Mouse (Mus musculus): ENCODE measurements around the gene Kif13a. TPM values are rescaled to one million over a fixed set of nuclear protein-coding genes. Genes with fewer than 3 reads are reported as not detected.
A peak's percentile ranks its signal among the peaks of the same experiment; 100 is the strongest.

Gene Kif13a
- polyA plus RNA-seq, 1 experiment = 17.4 TPM

DNA sequence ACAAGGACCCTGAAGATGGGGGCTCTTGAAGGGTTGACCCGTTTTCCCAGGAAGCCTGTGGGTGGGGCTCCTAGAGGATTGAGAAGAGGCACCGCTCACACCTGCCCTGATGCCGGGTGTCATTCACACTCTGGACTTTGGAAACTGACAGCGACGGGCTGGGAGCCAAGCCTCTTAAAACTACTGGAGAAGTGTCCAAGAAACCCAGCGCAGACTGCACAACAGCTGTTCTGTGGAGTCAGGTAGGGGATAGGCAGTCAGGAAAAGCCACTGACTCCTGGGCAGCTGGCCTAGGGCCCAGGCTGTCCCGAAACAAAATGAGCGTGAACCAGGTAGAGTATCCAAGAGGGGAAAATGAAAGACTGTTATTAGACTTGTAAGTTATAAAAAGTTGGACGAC lies 111.3 kb downstream of the Kif13a start:
- DNase-seq = peak; percentile 90
- no peak for TF ChIP-seq CTCF (conservative IDR thresholded peaks at IDR 0.05; ENCODE audit: insufficient read depth, insufficient read length, low read depth, low read length)
- TF ChIP-seq POLR2A (IDR thresholded peaks at IDR 0.05; ENCODE audit: low read depth, low read length) = no peak
- WGBS = 51% methylated on average over 9 of the region's 9 CpGs
- no peaks in the 10 kb centered on the region for H3K4me1 ChIP-seq (ENCODE audit: control insufficient read depth, insufficient read depth, low read length)
- no peaks in the 10 kb centered on the region for H3K27me3 ChIP-seq (replicated peaks; ENCODE audit: control insufficient read depth, insufficient read depth, low read length)
- no peaks in the 10 kb centered on the region for H3K36me3 ChIP-seq (ENCODE audit: control insufficient read depth, insufficient read depth, low read length)
- no peak overlapping the region for H3K27ac ChIP-seq (ENCODE audit: insufficient read depth, low read depth, low read length)
- no peak overlapping the region for H3K4me3 ChIP-seq (ENCODE audit: insufficient read depth, low read depth, low read length)

DNA sequence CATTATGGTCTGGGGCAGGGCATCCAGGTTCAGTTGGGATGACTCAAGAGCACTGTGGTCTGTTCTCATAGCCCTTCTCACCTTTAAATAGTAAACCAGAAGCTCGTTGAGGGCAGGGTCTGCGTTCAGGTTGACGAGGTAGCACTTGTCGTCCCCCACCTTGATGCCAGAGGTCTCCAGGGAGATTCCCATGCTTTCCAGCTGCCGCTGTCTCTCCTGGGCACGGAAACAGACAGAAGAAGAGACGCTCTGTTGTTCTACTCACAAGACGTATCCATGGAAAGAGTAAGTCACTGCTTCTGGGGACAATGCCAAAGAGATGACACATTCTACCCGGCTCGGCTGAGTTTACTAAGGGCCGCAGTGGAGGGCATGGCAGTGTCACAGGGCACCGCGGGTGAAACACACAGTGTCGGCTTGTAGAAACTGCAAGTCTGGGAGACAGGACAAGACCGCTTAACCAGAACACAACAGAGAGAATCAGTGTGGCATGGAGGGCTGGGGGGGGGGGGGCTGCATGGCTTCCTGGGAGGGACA lies 117.0 kb downstream of the Kif13a start:
- no peak for DNase-seq
- Histone ChIP-seq H3K36me3 (ENCODE audit: control insufficient read depth, insufficient read depth, low read length) (no peaks in the 10 kb centered on the region), H3K27me3 (replicated peaks; ENCODE audit: control insufficient read depth, insufficient read depth, low read length) (no peaks in the 10 kb centered on the region), H3K4me3 (ENCODE audit: insufficient read depth, low read depth, low read length) (no peak overlapping the region), H3K4me1 (ENCODE audit: control insufficient read depth, insufficient read depth, low read length) (no peaks in the 10 kb centered on the region), H3K27ac (ENCODE audit: insufficient read depth, low read depth, low read length) (no peak overlapping the region)
- TF ChIP-seq CTCF (conservative IDR thresholded peaks at IDR 0.05; ENCODE audit: insufficient read depth, insufficient read length, low read depth, low read length) (no peak), POLR2A (IDR thresholded peaks at IDR 0.05; ENCODE audit: low read depth, low read length) (no peak)
- WGBS = 75% methylated on average over 15 of the region's 15 CpGs

DNA sequence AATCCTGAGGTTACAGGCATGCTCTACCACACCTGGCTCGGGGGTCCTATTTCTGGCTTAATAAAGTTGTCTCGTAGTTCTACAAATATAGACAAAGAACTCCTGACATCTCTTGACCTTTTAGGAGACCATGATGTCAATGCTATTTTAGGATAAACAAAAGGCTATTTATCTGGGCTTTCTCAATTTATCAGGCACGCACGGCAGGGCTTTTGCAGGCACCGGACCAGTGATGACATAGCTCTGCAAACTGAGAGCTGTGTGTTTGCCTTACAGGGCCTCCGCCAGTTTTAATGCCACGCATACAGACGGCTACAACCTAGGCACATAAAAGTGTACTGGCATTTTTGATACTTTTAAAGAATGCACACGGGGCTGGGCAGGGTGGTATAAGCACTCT lies 118.0 kb downstream of the Kif13a start:
- no peaks in the 10 kb centered on the region for H3K36me3 ChIP-seq (ENCODE audit: control insufficient read depth, insufficient read depth, low read length)
- no peak for DNase-seq
- no peaks in the 10 kb centered on the region for H3K27me3 ChIP-seq (replicated peaks; ENCODE audit: control insufficient read depth, insufficient read depth, low read length)
- TF ChIP-seq POLR2A (IDR thresholded peaks at IDR 0.05; ENCODE audit: low read depth, low read length) = no peak
- no peak for TF ChIP-seq CTCF (conservative IDR thresholded peaks at IDR 0.05; ENCODE audit: insufficient read depth, insufficient read length, low read depth, low read length)
- 85% methylated on average over 9 of the region's 9 CpGs for WGBS
- no peaks in the 10 kb centered on the region for H3K4me1 ChIP-seq (ENCODE audit: control insufficient read depth, insufficient read depth, low read length)
- H3K27ac ChIP-seq (ENCODE audit: insufficient read depth, low read depth, low read length) = no peak overlapping the region
- no peak overlapping the region for H3K4me3 ChIP-seq (ENCODE audit: insufficient read depth, low read depth, low read length)

DNA sequence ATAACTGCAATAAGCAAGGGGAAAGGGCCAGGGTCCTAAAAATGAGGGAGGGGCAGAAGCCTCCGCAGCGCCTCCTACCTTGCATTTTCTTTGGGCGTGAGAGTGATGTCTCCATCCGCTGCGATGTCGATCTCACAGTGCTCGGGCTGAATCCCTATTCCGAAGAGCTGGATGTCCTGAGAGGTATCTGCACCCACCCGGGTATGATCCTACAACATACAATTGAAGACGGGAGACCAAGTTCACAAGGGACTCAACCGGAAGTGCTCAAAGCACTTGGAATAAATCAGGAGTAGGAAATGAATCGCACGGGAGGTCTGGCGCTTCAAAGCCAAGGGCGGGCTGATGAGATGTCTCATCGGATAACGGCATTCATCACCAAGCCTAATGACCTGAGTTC lies 119.1 kb downstream of the Kif13a start:
- no peak for DNase-seq
- Histone ChIP-seq H3K4me3 (ENCODE audit: insufficient read depth, low read depth, low read length) (no peak overlapping the region), H3K36me3 (ENCODE audit: control insufficient read depth, insufficient read depth, low read length) (no peaks in the 10 kb centered on the region), H3K27ac (ENCODE audit: insufficient read depth, low read depth, low read length) (no peak overlapping the region), H3K27me3 (replicated peaks; ENCODE audit: control insufficient read depth, insufficient read depth, low read length) (no peaks in the 10 kb centered on the region), H3K4me1 (ENCODE audit: control insufficient read depth, insufficient read depth, low read length) (no peaks in the 10 kb centered on the region)
- TF ChIP-seq POLR2A (IDR thresholded peaks at IDR 0.05; ENCODE audit: low read depth, low read length) = no peak
- no peak for TF ChIP-seq CTCF (conservative IDR thresholded peaks at IDR 0.05; ENCODE audit: insufficient read depth, insufficient read length, low read depth, low read length)
- WGBS = 98% methylated on average over 17 of the region's 17 CpGs

DNA sequence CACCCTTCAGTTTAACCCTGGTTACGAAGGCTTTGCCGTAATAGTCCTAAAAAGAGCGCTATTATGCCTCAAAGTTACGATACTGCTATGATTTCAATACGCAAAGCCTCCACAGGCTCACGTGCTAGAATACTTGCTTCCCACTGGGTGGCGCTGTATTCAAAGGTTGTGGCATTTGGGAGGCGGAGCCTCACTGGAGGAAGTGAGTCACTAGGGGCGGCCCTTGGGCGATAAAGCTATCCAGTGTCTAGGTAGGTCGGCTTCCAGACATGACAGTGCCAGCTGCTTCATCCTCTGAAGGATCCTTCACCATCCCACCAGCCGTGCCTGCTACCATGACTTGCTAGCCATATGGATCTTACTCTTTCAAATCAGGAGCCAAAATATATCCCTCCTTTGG lies 119.6 kb downstream of the Kif13a start:
- peak; percentile 23 for DNase-seq
- TF ChIP-seq CTCF (conservative IDR thresholded peaks at IDR 0.05; ENCODE audit: insufficient read depth, insufficient read length, low read depth, low read length) = peak; percentile 48
- no peak for TF ChIP-seq POLR2A (IDR thresholded peaks at IDR 0.05; ENCODE audit: low read depth, low read length)
- Histone ChIP-seq H3K4me3 (ENCODE audit: insufficient read depth, low read depth, low read length) (no peak overlapping the region), H3K4me1 (ENCODE audit: control insufficient read depth, insufficient read depth, low read length) (no peaks in the 10 kb centered on the region), H3K36me3 (ENCODE audit: control insufficient read depth, insufficient read depth, low read length) (no peaks in the 10 kb centered on the region), H3K27me3 (replicated peaks; ENCODE audit: control insufficient read depth, insufficient read depth, low read length) (no peaks in the 10 kb centered on the region), H3K27ac (ENCODE audit: insufficient read depth, low read depth, low read length) (no peak overlapping the region)
- 91% methylated on average over 12 of the region's 12 CpGs for WGBS

DNA sequence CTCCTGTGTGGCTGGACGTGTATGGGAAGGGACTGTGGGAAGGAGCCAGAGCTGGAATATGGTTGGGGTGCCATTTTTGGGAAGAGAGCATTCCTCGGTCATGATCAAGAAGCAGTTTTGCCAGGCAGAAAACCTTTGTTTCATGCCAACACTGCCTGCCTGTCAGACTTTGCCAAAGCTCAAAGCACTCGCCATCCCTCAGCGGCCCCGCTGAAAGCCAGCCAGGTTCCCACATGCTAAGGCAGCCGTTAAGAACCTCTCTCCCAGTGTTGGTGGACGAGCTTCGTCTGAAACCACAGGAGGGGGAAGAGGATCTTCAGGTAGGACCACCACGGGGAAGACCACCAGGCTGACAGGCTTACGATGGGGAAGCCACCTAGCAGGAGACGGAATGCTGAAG lies 121.8 kb downstream of the Kif13a start:
- H3K4me1 ChIP-seq (ENCODE audit: control insufficient read depth, insufficient read depth, low read length) = no peaks in the 10 kb centered on the region
- H3K36me3 ChIP-seq (ENCODE audit: control insufficient read depth, insufficient read depth, low read length) = no peaks in the 10 kb centered on the region
- no peak overlapping the region for H3K27ac ChIP-seq (ENCODE audit: insufficient read depth, low read depth, low read length)
- TF ChIP-seq POLR2A (IDR thresholded peaks at IDR 0.05; ENCODE audit: low read depth, low read length) = no peak
- TF ChIP-seq CTCF (conservative IDR thresholded peaks at IDR 0.05; ENCODE audit: insufficient read depth, insufficient read length, low read depth, low read length) = no peak
- DNase-seq = no peak
- no peak overlapping the region for H3K4me3 ChIP-seq (ENCODE audit: insufficient read depth, low read depth, low read length)
- 91% methylated on average over 11 of the region's 11 CpGs for WGBS
- H3K27me3 ChIP-seq (replicated peaks; ENCODE audit: control insufficient read depth, insufficient read depth, low read length) = no peaks in the 10 kb centered on the region

DNA sequence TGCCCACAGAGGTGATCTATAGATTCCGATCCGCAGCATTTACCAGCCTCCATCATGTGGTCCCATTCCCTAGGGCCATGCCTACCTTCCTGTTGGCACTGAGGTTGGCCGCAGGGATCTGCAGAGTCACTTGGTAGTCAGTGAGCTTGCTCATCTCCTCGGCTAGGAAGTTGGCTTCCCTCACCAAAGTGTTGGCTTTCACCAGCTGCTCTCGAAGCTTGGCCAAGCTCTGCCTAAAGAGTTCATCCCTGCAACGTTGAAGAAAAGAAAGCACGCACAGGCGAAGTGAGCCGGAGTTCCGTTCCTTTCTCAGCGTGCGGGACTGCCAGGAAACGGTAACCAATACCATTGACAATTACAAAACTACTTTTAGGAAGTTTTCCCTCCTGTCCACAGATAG lies 128.5 kb downstream of the Kif13a start:
- Histone ChIP-seq H3K4me3 (ENCODE audit: insufficient read depth, low read depth, low read length) (no peak overlapping the region), H3K27me3 (replicated peaks; ENCODE audit: control insufficient read depth, insufficient read depth, low read length) (no peaks in the 10 kb centered on the region), H3K4me1 (ENCODE audit: control insufficient read depth, insufficient read depth, low read length) (no peaks in the 10 kb centered on the region), H3K27ac (ENCODE audit: insufficient read depth, low read depth, low read length) (no peak overlapping the region), H3K36me3 (ENCODE audit: control insufficient read depth, insufficient read depth, low read length) (no peaks in the 10 kb centered on the region; the same call in 1 of the 2 replicates)
- 96% methylated on average over 13 of the region's 13 CpGs for WGBS
- DNase-seq = no peak
- no peak for TF ChIP-seq POLR2A (IDR thresholded peaks at IDR 0.05; ENCODE audit: low read depth, low read length)
- no peak for TF ChIP-seq CTCF (conservative IDR thresholded peaks at IDR 0.05; ENCODE audit: insufficient read depth, insufficient read length, low read depth, low read length)
